Mouse (Mus musculus) thymus, postnatal 36 days (tissue): ENCODE measurements around the gene Stpg1.

Experiments
- DNase-seq, 2 experiments: peaks; one replicate each; pipeline ENCODE4 v3.0.0; 2022; ENCODE audit warnings: mixed read lengths in 2 of 2

The Stpg1 gene

DNA sequence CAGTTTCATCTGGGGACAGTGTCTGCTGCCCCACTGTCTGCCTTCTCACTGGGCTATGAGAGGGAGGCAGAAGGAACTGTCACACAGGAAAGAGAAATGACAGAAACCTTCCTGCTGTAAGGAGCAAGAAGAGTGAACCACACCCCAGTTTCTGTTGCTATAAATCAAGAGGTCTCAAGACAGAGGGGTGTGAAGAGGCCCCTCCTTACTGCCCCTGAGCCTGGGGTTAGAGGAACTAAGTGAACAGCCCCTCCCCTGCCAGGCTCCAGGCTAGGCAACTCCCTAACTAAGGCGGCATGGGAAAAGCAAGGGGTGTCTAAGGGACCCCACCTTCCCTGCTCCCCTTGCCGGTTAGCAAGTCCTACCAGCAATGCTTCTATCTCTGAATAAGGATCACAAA lies 69.2 kb downstream of the Stpg1 start:
- DNase-seq: no peak

DNA sequence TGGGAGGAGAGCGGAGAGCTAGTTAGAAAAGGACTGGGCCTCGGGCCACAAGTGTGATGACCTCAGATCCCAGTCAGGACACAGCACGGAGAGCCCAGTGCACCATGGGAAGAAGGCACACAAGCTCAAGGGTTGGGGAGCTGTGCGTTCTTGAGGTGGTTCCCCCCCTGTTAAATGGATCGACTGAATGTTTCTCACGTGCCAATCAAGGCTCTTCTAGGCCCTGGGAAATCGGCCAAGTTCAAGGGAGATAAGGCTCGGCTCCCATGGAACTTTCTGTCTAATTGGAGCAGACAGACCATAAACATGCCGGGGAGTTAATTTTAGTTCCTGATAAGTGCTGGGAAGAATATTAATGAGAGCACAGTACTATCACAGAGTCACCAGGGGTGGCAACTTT lies 70.8 kb downstream of the Stpg1 start:
- DNase-seq: no peak

DNA sequence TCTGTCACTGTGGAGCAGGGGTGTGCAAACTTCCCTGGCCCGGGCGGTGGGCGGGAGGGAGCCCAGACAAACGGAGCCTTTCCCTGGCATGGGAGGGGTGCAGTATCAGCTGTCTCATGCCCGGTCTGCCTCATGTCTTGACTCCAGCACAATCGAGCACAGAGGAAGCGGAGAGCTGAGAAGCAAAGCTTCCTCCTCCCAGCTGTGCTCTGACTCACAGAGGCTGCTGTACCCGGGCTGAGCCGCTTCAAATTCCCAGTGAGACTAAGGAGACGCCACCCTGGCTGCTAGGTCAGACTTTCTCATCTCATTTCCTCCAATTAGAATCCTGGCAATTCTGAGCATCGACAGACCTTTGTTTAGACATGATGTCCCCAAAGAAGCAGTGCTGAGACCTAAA lies 72.5 kb downstream of the Stpg1 start:
- DNase-seq: no peak

- DNase-seq: no peak
These were observed 72.9 kb downstream of the Stpg1 start for GRCm38 (mm10) chr4:135567484-135567883.

- peak; percentile 29 to 40 for DNase-seq
These were observed 74.6 kb downstream of the Stpg1 start for GRCm38 (mm10) chr4:135569201-135569600.

GRCm38 (mm10) chr4:135570152-135571036 lies 75.8 kb downstream of the Stpg1 start:
- DNase-seq: peak; percentile 68 to 69

GRCm38 (mm10) chr4:135571037-135571550 lies 76.5 kb downstream of the Stpg1 start:
- DNase-seq: no peak

DNA sequence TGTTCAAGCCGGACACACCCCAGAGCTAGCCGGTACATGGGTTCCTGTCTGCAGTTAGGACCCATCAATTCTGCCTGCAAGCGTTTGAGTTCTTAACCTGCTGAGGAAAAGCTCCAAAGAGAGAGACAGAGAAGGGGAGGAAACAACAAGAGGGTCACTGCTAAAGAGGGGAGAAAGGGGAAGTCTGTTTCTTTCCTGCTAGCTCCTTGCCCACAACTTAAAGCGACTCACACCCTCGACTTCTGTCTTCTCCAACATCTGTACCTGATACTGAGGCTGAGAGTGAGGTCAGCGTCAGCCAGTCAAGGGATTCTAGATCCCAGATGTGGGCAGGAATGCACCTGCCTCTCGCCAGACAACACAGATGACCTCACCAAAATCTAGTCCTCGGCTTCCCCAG lies 77.7 kb downstream of the Stpg1 start:
- no peak for DNase-seq

GRCm38 (mm10) chr4:135573251-135573808 lies 78.7 kb downstream of the Stpg1 start, which contains the start of gene Grhl3:
Gene Grhl3 (minus strand): TSS chr4:135573630.
- DNase-seq: peak; percentile 78 to 84

- DNase-seq: no peak
These were observed 81.0 kb downstream of the Stpg1 start for GRCm38 (mm10) chr4:135575365-135576140.

DNA sequence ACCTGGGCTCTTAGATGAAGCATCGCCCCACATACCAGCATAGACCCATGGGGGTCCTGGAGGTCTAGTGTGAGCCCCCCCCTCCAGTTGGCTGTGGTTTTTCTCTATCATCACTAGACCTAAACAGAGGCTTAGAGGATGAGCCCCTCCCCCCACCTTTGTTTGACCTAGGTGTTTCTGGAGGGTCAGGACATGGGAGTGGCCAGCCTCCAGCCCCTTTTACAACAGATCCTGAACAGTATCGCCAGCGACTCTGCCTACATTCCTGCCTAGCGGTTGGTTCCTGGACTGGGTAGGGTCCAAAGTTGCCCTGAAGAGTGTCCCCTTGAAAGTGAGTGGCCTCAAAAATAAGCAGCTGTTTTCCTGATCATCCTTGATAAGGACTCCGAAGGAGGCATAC lies 83.9 kb downstream of the Stpg1 start:
- no peak for DNase-seq

- DNase-seq: no peak
These were observed 85.1 kb downstream of the Stpg1 start for GRCm38 (mm10) chr4:135579695-135580094.

GRCm38 (mm10) chr4:135581222-135581910 lies 86.8 kb downstream of the Stpg1 start:
- DNase-seq: no peak

DNA sequence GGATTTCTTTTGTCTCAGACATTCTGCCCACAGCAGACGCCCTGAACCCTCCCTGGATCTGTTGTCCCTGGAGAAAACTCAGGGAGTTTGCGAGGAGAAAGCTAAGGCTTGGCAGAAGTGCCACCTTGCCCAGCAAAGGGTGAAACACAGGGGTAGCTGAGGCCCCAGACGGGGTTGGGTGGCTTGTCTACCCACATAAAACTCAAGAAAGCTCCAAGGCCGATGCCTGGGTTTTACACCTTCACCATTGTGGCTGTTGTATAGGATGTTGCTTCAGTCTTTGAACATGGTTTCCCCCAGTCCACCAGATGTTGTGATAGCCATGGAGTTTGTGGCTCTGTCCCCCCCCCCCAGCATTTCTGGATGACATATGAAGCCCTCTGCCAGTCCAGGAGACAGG lies 90.2 kb downstream of the Stpg1 start:
- DNase-seq: no peak
